Mouse (Mus musculus): ENCODE measurements at regions not wholly inside any gene's neighbourhood (a gene's known extent, or its start where the extent isn't known, plus 50 kb on each side); places are given as distances from the start of the nearest gene placed in this dataset.

DNA sequence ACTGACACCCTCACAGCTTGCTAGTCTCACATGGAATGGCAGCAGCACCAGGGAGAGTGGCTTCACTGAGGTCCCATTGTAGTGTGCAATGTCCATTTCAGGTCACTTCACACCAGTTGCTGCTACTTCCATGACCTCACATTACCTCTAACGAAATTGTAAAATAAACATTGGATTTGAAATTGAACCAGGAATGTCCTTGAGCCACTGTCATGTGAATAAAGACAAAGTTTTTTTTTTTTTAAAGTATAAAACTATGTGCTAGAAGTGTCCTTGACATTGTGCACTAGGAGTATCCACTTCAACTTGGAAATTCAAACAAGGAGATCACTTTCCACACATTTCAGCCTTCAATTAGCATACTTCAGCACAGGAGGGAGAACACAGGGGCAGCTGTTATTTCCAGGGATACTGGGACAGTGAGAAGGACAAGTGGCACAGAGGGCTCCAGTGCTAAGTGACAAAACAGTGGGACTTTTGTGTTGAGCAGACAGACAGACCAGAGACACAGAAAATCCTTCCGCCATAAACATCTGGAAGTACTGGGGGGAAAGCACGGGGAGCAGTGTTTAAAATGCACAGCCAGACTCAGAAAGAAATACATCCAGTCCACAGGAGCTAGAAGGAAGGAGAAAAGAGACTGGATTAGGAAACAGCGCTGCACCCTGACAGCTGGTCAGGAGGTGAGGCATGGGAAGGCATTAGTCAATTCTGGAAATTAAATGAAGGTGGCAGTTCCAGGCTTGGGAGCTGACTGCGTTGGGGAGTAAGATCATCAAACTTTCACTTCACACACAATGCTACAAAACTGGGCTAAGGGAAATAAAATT, 49.9 kb upstream of the Prkd1 start:
- no peak for DNase-seq (ENCODE audit: low spot score)

All from MN1 (cell line).